Mouse (Mus musculus) embryonic facial prominence, embryonic 11.5 days (tissue): ENCODE results near the gene Rsph10b. TPM values are rescaled to one million over a fixed set of nuclear protein-coding genes. Genes with fewer than 3 reads are reported as not detected.

Experiments
- ATAC-seq: fragments of 200-750 bp; cut with Nextera tagmentation; replicated peaks from 2 replicates; pipeline ENCODE4 v1.8.0; 2017; ENCODE audit warnings: low read depth; ENCODE audit not compliant: insufficient number of reproducible peaks, low FRiP score, low TSS enrichment
- DNase-seq: peaks from one replicate; pipeline ENCODE4 v3.0.0-alpha.2; 2015; ENCODE audit warnings: low spot score
- H3K27ac ChIP-seq: fragments of 300-500 bp; sonication (generic); replicated peaks from 2 replicates; pipeline ENCODE4 v1.5.1; 2014; ENCODE audit warnings: mild to moderate bottlenecking, low read depth, low read length, control low read depth
- H3K27me3 ChIP-seq: fragments of 300-500 bp; sonication (generic); 2 replicates; pipeline ENCODE4 v1.6.1; 2014; ENCODE audit warnings: mild to moderate bottlenecking, low read length, moderate library complexity, mixed read lengths; ENCODE audit not compliant: control insufficient read depth, insufficient read depth
- H3K36me3 ChIP-seq: fragments of 300-500 bp; sonication (generic); replicated peaks from 2 replicates; pipeline ENCODE4 v1.6.1; 2014; ENCODE audit warnings: low read depth, mild to moderate bottlenecking, low read length, moderate library complexity, mixed read lengths; ENCODE audit not compliant: control insufficient read depth, insufficient read depth
- H3K4me1 ChIP-seq: fragments of 300-500 bp; sonication (generic); 2 replicates; pipeline ENCODE4 v1.6.1; 2014; ENCODE audit warnings: low read length, mixed read lengths; ENCODE audit not compliant: control insufficient read depth, insufficient read depth
- H3K4me2 ChIP-seq: fragments of 300-500 bp; sonication (generic); 2 replicates; pipeline ENCODE4 v1.6.1; 2014; ENCODE audit warnings: low read depth, mild to moderate bottlenecking, control low read depth, low read length, moderate library complexity
- H3K4me3 ChIP-seq: fragments of 300-500 bp; sonication (generic); 2 replicates; pipeline ENCODE4 v1.5.1; 2014; ENCODE audit warnings: low read depth, low read length, control low read depth
- H3K9ac ChIP-seq: fragments of 300-500 bp; sonication (generic); replicated peaks from 2 replicates; pipeline ENCODE4 v1.6.1; 2014; ENCODE audit warnings: mild to moderate bottlenecking, control low read depth, low read length
- H3K9me3 ChIP-seq: fragments of 300-500 bp; sonication (generic); replicated peaks from 2 replicates; pipeline ENCODE4 v1.6.1; 2016; ENCODE audit warnings: mild to moderate bottlenecking, low read length, inconsistent platforms, mixed read lengths; ENCODE audit not compliant: control insufficient read depth
- WGBS: fragments of 180-500 bp; shearing (Covaris S2); extraction: QIAGEN DNeasy Blood & Tissue Kit; methylation state at CpG from one replicate; pipeline ENCODE4 v1.1.7; 2014; 5-methylcytosine and 5-hydroxymethylcytosine counted together
- polyA plus RNA-seq: library from polyadenylated mRNA; unstranded; fragments of >200 nt; fragmentation: Nextera tagmentation; extraction: Ambion mirVana; gene quantifications from 2 replicates; pipeline ENCODE4 v1.2.1, GENCODE M21; 2014

Rsph10b gene
- polyA plus RNA-seq, 1 experiment from 2014 or later = 0.42 TPM

- DNase-seq (no peak), ATAC-seq (no peak)
- Histone ChIP-seq H3K36me3 (peaks cover 2% of the 10 kb centered on the region), H3K27me3 (no peaks in the 10 kb centered on the region), H3K4me2 (no peak overlapping the region), H3K27ac (no peak overlapping the region), H3K4me3 (no peak overlapping the region), H3K4me1 (no peaks in the 10 kb centered on the region), H3K9me3 (no peaks in the 10 kb centered on the region), H3K9ac (no peak overlapping the region)
- WGBS = 88% methylated on average over 4 of the region's 4 CpGs
Measured at GRCm38 (mm10) chr5:143929291-143929690, 3.5 kb upstream of the Rsph10b start.

DNA sequence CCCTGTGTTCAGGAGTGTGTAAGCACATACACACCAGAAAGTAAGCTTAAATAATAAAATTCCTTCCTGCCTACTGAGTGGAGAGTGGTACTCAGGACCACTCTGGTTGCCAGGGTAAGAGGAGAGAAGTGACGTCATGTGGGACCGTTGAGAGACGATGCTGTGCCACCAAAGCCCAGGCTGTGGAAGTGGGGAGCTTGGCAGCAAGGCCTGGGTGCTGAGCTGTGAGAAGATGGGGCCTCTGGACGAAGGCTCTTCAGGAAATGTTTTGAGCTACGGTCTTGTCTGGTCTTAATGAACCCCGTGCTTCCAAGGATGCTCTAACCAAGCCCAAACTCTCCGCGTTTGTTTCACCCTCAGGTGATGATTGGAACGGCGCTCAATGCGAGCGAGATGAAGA is 2.2 kb upstream of the Rsph10b start:
- no peaks in the 10 kb centered on the region for H3K27me3 ChIP-seq
- no peaks in the 10 kb centered on the region for H3K4me1 ChIP-seq
- no peak overlapping the region for H3K4me3 ChIP-seq
- H3K4me2 ChIP-seq = no peak overlapping the region
- H3K9ac ChIP-seq = no peak overlapping the region
- WGBS = 91% methylated on average over 12 of the region's 12 CpGs
- H3K9me3 ChIP-seq = no peaks in the 10 kb centered on the region
- DNase-seq (no peak), ATAC-seq (no peak)
- H3K36me3 ChIP-seq = no peaks in the 10 kb centered on the region; the same call in 1 of the 2 replicates
- H3K27ac ChIP-seq = no peak overlapping the region

- ATAC-seq = no peak
- Histone ChIP-seq H3K4me3 (no peak overlapping the region), H3K27me3 (no peaks in the 10 kb centered on the region), H3K36me3 (no peaks in the 10 kb centered on the region; the same call in 1 of the 2 replicates), H3K4me2 (no peak overlapping the region), H3K27ac (no peak overlapping the region), H3K9me3 (no peaks in the 10 kb centered on the region), H3K4me1 (no peaks in the 10 kb centered on the region), H3K9ac (no peak overlapping the region)
- 82% methylated on average over 6 of the region's 6 CpGs for WGBS
- no peak for DNase-seq
Measured at GRCm38 (mm10) chr5:143931863-143932580, 813 bp upstream of the Rsph10b start.

GRCm38 (mm10) chr5:143933414-143933813 is 579 bp downstream of the Rsph10b start:
- Histone ChIP-seq H3K27ac (no peak overlapping the region), H3K9me3 (no peaks in the 10 kb centered on the region), H3K9ac (no peak overlapping the region), H3K4me1 (no peaks in the 10 kb centered on the region), H3K27me3 (no peaks in the 10 kb centered on the region), H3K36me3 (no peaks in the 10 kb centered on the region; the same call in 1 of the 2 replicates), H3K4me2 (no peak overlapping the region), H3K4me3 (no peak overlapping the region)
- ATAC-seq = no peak
- DNase-seq = no peak
- 89% methylated on average over 11 of the region's 11 CpGs for WGBS

DNA sequence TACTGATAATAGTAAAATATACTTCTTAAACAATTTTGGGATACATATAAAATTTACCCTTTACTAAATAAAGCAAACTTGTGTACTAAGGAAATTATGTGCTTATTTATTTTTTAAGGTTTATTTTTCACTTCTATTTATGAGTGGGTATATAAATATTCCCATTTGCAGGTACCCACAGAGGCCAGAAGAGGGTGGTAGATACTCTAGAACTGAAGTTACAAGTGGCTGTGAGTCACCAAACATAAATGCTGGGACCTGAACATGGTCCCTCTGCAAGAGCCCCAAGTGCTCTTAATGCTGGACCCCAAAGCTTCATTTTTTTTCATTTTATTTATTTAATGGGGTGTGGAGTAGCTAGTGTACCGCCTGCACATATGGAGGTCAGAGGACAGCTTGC is 1.0 kb downstream of the Rsph10b start:
- no peak for ATAC-seq
- no peaks in the 10 kb centered on the region for H3K27me3 ChIP-seq
- no peak overlapping the region for H3K27ac ChIP-seq
- WGBS = 82% methylated on average over 1 of the region's 1 CpGs
- DNase-seq = no peak
- H3K4me2 ChIP-seq = no peak overlapping the region
- H3K4me3 ChIP-seq = no peak overlapping the region
- no peak overlapping the region for H3K9ac ChIP-seq
- no peaks in the 10 kb centered on the region for H3K4me1 ChIP-seq
- H3K9me3 ChIP-seq = no peaks in the 10 kb centered on the region
- H3K36me3 ChIP-seq = no peaks in the 10 kb centered on the region; the same call in 1 of the 2 replicates

DNA sequence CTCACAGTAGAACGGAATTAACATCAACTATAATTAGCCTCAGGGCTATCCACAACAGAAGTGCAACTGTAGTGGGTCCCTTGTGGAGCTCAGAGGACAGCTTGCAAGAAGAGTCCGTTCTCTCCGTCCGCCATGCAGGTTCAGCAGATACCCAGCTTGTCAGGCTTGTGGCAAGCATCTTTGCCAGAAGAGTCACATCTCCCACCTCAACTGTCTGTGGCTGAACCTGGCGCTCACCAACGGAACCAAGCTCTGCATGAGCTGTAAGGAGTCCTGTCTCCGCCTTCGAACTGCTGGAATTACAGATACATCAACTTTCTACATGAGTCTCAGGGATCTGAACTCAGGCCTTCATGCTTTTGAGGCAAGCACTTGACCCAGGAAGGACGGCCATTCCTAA is 3.3 kb downstream of the Rsph10b start:
- H3K4me1 ChIP-seq = no peaks in the 10 kb centered on the region

DNA sequence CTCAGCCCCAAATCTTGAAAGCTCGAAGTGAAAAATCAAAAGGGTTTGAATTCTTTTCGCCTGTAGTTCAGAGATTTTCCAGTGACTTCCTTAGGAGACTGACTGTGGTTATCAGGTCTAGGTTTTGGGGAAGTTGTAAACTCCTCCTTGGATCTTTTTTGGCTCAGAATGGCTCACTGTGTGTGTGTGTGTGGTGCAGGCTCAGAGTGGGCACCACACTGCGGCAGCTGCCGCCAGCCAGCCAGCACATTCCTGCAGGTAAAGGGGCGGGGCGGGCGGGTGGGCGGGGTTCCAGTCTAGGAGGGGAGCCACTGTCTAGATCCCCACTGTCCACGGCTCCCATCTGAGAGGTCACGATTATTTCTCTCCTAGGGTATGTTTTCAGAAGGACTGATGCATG is 8.8 kb downstream of the Rsph10b start:
- 25% methylated on average over 10 of the region's 10 CpGs for WGBS
- no peak overlapping the region for H3K9ac ChIP-seq
- no peaks in the 10 kb centered on the region for H3K4me1 ChIP-seq
- H3K4me2 ChIP-seq = no peak overlapping the region
- no peak overlapping the region for H3K4me3 ChIP-seq
- no peaks in the 10 kb centered on the region for H3K36me3 ChIP-seq
- ATAC-seq (no peak), DNase-seq (no peak)
- no peaks in the 10 kb centered on the region for H3K27me3 ChIP-seq
- H3K27ac ChIP-seq = no peak overlapping the region
- H3K9me3 ChIP-seq = no peaks in the 10 kb centered on the region

More for the DNA sequence above, 3.3 kb downstream of the Rsph10b start:
- Histone ChIP-seq H3K4me2 (no peak overlapping the region), H3K9me3 (no peaks in the 10 kb centered on the region), H3K27me3 (no peaks in the 10 kb centered on the region), H3K4me3 (no peak overlapping the region), H3K36me3 (no peaks in the 10 kb centered on the region), H3K27ac (no peak overlapping the region), H3K9ac (no peak overlapping the region)
- no peak for ATAC-seq
- 87% methylated on average over 9 of the region's 9 CpGs for WGBS
- DNase-seq = no peak

GRCm38 (mm10) chr5:143943231-143944125 is 10.6 kb downstream of the Rsph10b start:
- DNase-seq (no peak), ATAC-seq (no peak)
- no peaks in the 10 kb centered on the region for H3K4me1 ChIP-seq
- no peaks in the 10 kb centered on the region for H3K27me3 ChIP-seq
- H3K9me3 ChIP-seq = no peaks in the 10 kb centered on the region
- no peak overlapping the region for H3K4me2 ChIP-seq
- H3K4me3 ChIP-seq = no peak overlapping the region
- H3K27ac ChIP-seq = no peak overlapping the region
- H3K9ac ChIP-seq = no peak overlapping the region
- H3K36me3 ChIP-seq = no peaks in the 10 kb centered on the region
- WGBS = 89% methylated on average over 14 of the region's 14 CpGs
